Comparison of ENCODE assay signal across 11 mouse cellular contexts in the genomic region with DNA sequence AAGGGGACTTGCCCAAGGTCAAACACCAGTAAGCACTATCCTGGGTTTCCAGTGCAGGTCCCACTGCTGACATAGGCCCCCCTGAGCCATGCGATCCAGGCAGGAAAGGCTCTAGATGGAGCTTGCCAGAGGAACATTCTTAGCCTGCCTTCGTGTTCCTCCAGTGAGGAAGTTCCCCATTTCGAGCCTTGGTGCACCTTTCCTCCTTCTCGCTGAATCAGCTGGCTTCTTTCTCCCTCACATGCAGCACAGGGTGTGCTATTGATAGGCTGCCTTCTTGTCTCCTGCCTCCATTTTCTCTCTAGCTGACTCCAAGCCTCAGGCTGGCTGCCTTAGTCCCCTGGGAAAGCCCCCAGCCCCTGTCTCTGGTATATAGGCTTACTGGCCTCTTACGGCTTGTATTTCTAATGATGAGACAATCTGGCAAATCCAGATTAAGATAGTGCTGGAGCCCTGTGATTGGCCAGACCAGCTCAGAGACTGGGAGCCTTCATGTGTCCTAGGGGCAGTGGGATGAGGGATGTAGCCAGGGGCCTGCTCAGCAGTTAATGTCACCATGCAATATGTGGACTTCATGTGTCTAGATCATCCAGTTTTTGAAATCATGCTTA. TPM values are rescaled to one million over a fixed set of nuclear protein-coding genes. Genes with fewer than 3 reads are reported as not detected.
A peak's percentile ranks its signal among the peaks of the same experiment; 100 is the strongest.
DNase-seq lines count a peak whose midpoint lies in the region; ATAC-seq and TF ChIP-seq lines count a peak whose summit lies in the region.
"Had no signal": no experiment of that assay in that cellular context is flagged by ENCODE, and none has a peak within 500 bp of the region (broad histone marks: within the 10 kb centered on the region; RNA-seq: fewer than 3 reads in every experiment).

No protein-coding gene starts in this region.

- H3K9me3 ChIP-seq in forebrain, embryonic 12.5 days = no peaks in the 10 kb centered on the region
- H3K9me3 ChIP-seq in limb, embryonic 10.5 days (replicated peaks) = no peaks in the 10 kb centered on the region
- no peaks in the 10 kb centered on the region for H3K9me3 ChIP-seq in neural tube, embryonic 12.5 days
- no peaks in the 10 kb centered on the region for H3K9me3 ChIP-seq in liver, postnatal 0 days (ENCODE audit: low read length)
- H3K9me3 ChIP-seq: stomach, embryonic 15.5 days had no signal

- ATAC-seq in forebrain, embryonic 12.5 days (ENCODE audit: low FRiP score) = no peak
- ATAC-seq in neural tube, embryonic 12.5 days (ENCODE audit: low FRiP score, low read depth) = no peak
- ATAC-seq in liver, postnatal 0 days = no peak

- peak overlapping the region; percentile 96 for H3K4me3 ChIP-seq in layer of hippocampus, adult 2 months
- peak overlapping the region; percentile 70 for H3K4me3 ChIP-seq in forebrain, embryonic 12.5 days (replicated peaks)
- peak overlapping the region; percentile 24; the same call in 1 of the 2 replicates for H3K4me3 ChIP-seq in limb, embryonic 10.5 days
- H3K4me3 ChIP-seq in neural tube, embryonic 12.5 days = peak overlapping the region; percentile 66; the same call in 1 of the 2 replicates
- H3K4me3 ChIP-seq in liver, postnatal 0 days (ENCODE audit: low read depth, low read length) = no peak overlapping the region
- H3K4me3 ChIP-seq: gastrocnemius, adult 2 months; stomach, embryonic 15.5 days had no signal

- TF ChIP-seq CTCF in layer of hippocampus, adult 2 months (conservative IDR thresholded peaks at IDR 0.05) = no peak
- no peak for TF ChIP-seq CTCF in liver, postnatal 0 days (IDR thresholded peaks at IDR 0.05; ENCODE audit: low read depth)

- 73% methylated on average over 5 of the region's 5 CpGs for WGBS in forebrain, embryonic 12.5 days
- WGBS in limb, embryonic 10.5 days = 84% methylated on average over 5 of the region's 5 CpGs
- WGBS in neural tube, embryonic 12.5 days = 67% methylated on average over 5 of the region's 5 CpGs
- 44% methylated on average over 5 of the region's 5 CpGs for WGBS in liver, postnatal 0 days (ENCODE audit: insufficient replicate concordance)

- peak overlapping the region; percentile 83 for H3K4me2 ChIP-seq in forebrain, embryonic 12.5 days
- peak overlapping the region; percentile 80 for H3K4me2 ChIP-seq in neural tube, embryonic 12.5 days (replicated peaks)
- H3K4me2 ChIP-seq in liver, postnatal 0 days (ENCODE audit: low read depth, low read length) = no peak overlapping the region

- DNase-seq in layer of hippocampus, adult 2 months (ENCODE audit: low spot score in 2 of 2) = no peak
- no peak for DNase-seq in layer of hippocampus, postnatal 36 days
- DNase-seq in limb, embryonic 10.5 days (ENCODE audit: low spot score) = no peak
- no peak for DNase-seq in lung, postnatal 25 days (ENCODE audit: low spot score)
- DNase-seq in layer of hippocampus, postnatal 25 days (ENCODE audit: extremely low spot score in 1 of 2, low spot score in 1 of 2) = no peak
- DNase-seq in liver, postnatal 0 days = no peak
- DNase-seq: gastrocnemius, adult 2 months; lung, adult 18-20 months had no signal

- peaks cover 18% of the 10 kb centered on the region for H3K36me3 ChIP-seq in forebrain, embryonic 12.5 days (replicated peaks)
- peaks cover 20% of the 10 kb centered on the region for H3K36me3 ChIP-seq in limb, embryonic 10.5 days
- peaks cover 13% of the 10 kb centered on the region for H3K36me3 ChIP-seq in neural tube, embryonic 12.5 days
- H3K36me3 ChIP-seq in liver, postnatal 0 days (replicated peaks; ENCODE audit: insufficient read depth, low read length) = peaks cover 7% of the 10 kb centered on the region

- H3K27me3 ChIP-seq in forebrain, embryonic 12.5 days = no peaks in the 10 kb centered on the region
- peaks cover 10% of the 10 kb centered on the region; the same call in 1 of the 2 replicates for H3K27me3 ChIP-seq in limb, embryonic 10.5 days (ENCODE audit: low read depth, poor library complexity, severe bottlenecking)
- no peaks in the 10 kb centered on the region for H3K27me3 ChIP-seq in neural tube, embryonic 12.5 days (replicated peaks)
- peaks cover 37% of the 10 kb centered on the region for H3K27me3 ChIP-seq in liver, postnatal 0 days (ENCODE audit: insufficient read depth, low read length)
- H3K27me3 ChIP-seq: stomach, embryonic 15.5 days had no signal

- peak overlapping the region; percentile 99 for H3K27ac ChIP-seq in layer of hippocampus, adult 2 months
- H3K27ac ChIP-seq in forebrain, embryonic 12.5 days = peak overlapping the region; percentile 99
- peak overlapping the region; percentile 91; the same call in 1 of the 2 replicates for H3K27ac ChIP-seq in limb, embryonic 10.5 days
- H3K27ac ChIP-seq in neural tube, embryonic 12.5 days = 0 out of 2 replicates have a peak overlapping the region, but pooled peaks have one; percentile 92
- H3K27ac ChIP-seq in liver, postnatal 0 days (ENCODE audit: low read depth) = no peak overlapping the region
- H3K27ac ChIP-seq: stomach, embryonic 15.5 days had no signal

- no peak for TF ChIP-seq EP300 in liver, postnatal 0 days (IDR thresholded peaks at IDR 0.05; ENCODE audit: low read depth)

- peaks cover 78% of the 10 kb centered on the region for H3K4me1 ChIP-seq in forebrain, embryonic 12.5 days
- peaks cover 62% of the 10 kb centered on the region for H3K4me1 ChIP-seq in limb, embryonic 10.5 days
- H3K4me1 ChIP-seq in neural tube, embryonic 12.5 days = peaks cover 50% of the 10 kb centered on the region
- H3K4me1 ChIP-seq in liver, postnatal 0 days (ENCODE audit: insufficient read depth) = peaks cover 19% of the 10 kb centered on the region

- peak overlapping the region; percentile 95 for H3K9ac ChIP-seq in forebrain, embryonic 12.5 days
- H3K9ac ChIP-seq in neural tube, embryonic 12.5 days = peak overlapping the region; percentile 35; the same call in 1 of the 2 replicates
- H3K9ac ChIP-seq in liver, postnatal 0 days (replicated peaks) = no peak overlapping the region
- H3K9ac ChIP-seq: stomach, embryonic 15.5 days had no signal

RNA-seq across cellular contexts. Expression of a gene that starts 1.9 kb away (rescaled TPM):
- total RNA-seq in layer of hippocampus, adult 2 months (2021) = 10 to 100 TPM; 83.0 to 84.5 TPM
- 10 to 100 TPM; 86.1 to 86.6 TPM for total RNA-seq in layer of hippocampus, postnatal 36 days (2021)
- 1.7 and 2.7 TPM in 2 replicates for polyA plus RNA-seq in forebrain, embryonic 12.5 days (2016; fragmentation: Nextera tagmentation; extraction: Ambion mirVana)
- 0.34 and 0.35 TPM in 2 replicates for polyA plus RNA-seq in limb, embryonic 10.5 days (2016; fragmentation: Nextera tagmentation; extraction: Ambion mirVana)
- 1.8 TPM in 2 replicates for polyA plus RNA-seq in neural tube, embryonic 12.5 days (2016; fragmentation: Nextera tagmentation; extraction: Ambion mirVana)
- total RNA-seq in layer of hippocampus, postnatal 25 days (2021) = 10 to 100 TPM; 96.9 to 97.3 TPM
- polyA plus RNA-seq in liver, postnatal 0 days (2015; fragmentation: Nextera tagmentation; extraction: Ambion mirVana) = not detected in 2 replicates

RNA-seq across cellular contexts. Expression of a gene that starts 21.1 kb away (rescaled TPM):
- total RNA-seq in layer of hippocampus, adult 2 months (2021) = 10 to 100 TPM; 64.8 to 65.8 TPM
- 10 to 100 TPM; 67.7 to 71.1 TPM for total RNA-seq in layer of hippocampus, postnatal 36 days (2021)
- 54.2 and 58.1 TPM in 2 replicates for polyA plus RNA-seq in forebrain, embryonic 12.5 days (2016; fragmentation: Nextera tagmentation; extraction: Ambion mirVana)
- 63.6 and 71.1 TPM in 2 replicates for polyA plus RNA-seq in limb, embryonic 10.5 days (2016; fragmentation: Nextera tagmentation; extraction: Ambion mirVana)
- polyA plus RNA-seq in neural tube, embryonic 12.5 days (2016; fragmentation: Nextera tagmentation; extraction: Ambion mirVana) = 51.8 and 52.4 TPM in 2 replicates
- 10 to 100 TPM; 66.7 to 74.7 TPM for total RNA-seq in layer of hippocampus, postnatal 25 days (2021)
- 15.9 and 16.7 TPM in 2 replicates for polyA plus RNA-seq in liver, postnatal 0 days (2015; fragmentation: Nextera tagmentation; extraction: Ambion mirVana)

RNA-seq across cellular contexts. Expression of a gene that starts 22.0 kb away (rescaled TPM):
- total RNA-seq in layer of hippocampus, adult 2 months (2021) = 100 to 1,000 TPM; 396 to 403 TPM
- total RNA-seq in layer of hippocampus, postnatal 36 days (2021) = 100 to 1,000 TPM; 388 to 393 TPM
- polyA plus RNA-seq in forebrain, embryonic 12.5 days (2016; fragmentation: Nextera tagmentation; extraction: Ambion mirVana) = 591 and 654 TPM in 2 replicates
- polyA plus RNA-seq in limb, embryonic 10.5 days (2016; fragmentation: Nextera tagmentation; extraction: Ambion mirVana) = 346 and 417 TPM in 2 replicates
- 575 and 596 TPM in 2 replicates for polyA plus RNA-seq in neural tube, embryonic 12.5 days (2016; fragmentation: Nextera tagmentation; extraction: Ambion mirVana)
- total RNA-seq in layer of hippocampus, postnatal 25 days (2021) = 100 to 1,000 TPM; 356 to 398 TPM
- polyA plus RNA-seq in liver, postnatal 0 days (2015; fragmentation: Nextera tagmentation; extraction: Ambion mirVana) = 4.1 and 4.2 TPM in 2 replicates

RNA-seq across cellular contexts. Expression of a gene that starts 39.3 kb away (rescaled TPM):
- total RNA-seq in layer of hippocampus, adult 2 months (2021) = under 1 TPM; 0.44 to 0.93 TPM
- total RNA-seq in layer of hippocampus, postnatal 36 days (2021) = under 1 TPM; 0.32 to 0.71 TPM
- polyA plus RNA-seq in forebrain, embryonic 12.5 days (2016; fragmentation: Nextera tagmentation; extraction: Ambion mirVana) = not detected in 2 replicates
- polyA plus RNA-seq in limb, embryonic 10.5 days (2016; fragmentation: Nextera tagmentation; extraction: Ambion mirVana) = 0.14 TPM in 1 of 2 replicates, not detected in the other
- 0.17 TPM in 1 of 2 replicates, not detected in the other for polyA plus RNA-seq in neural tube, embryonic 12.5 days (2016; fragmentation: Nextera tagmentation; extraction: Ambion mirVana)
- under 1 TPM; 0.35 to 0.47 TPM for total RNA-seq in layer of hippocampus, postnatal 25 days (2021)
- 403 and 418 TPM in 2 replicates for polyA plus RNA-seq in liver, postnatal 0 days (2015; fragmentation: Nextera tagmentation; extraction: Ambion mirVana)
- total RNA-seq: gastrocnemius, adult 2 months had no signal

RNA-seq across cellular contexts. Expression of a gene that starts 47.5 kb away (rescaled TPM):
- total RNA-seq in layer of hippocampus, adult 2 months (2021) = 10 to 100 TPM; 97.4 to 99.9 TPM
- 10 to 100 TPM; 89.6 to 94.1 TPM for total RNA-seq in layer of hippocampus, postnatal 36 days (2021)
- 139 and 147 TPM in 2 replicates for polyA plus RNA-seq in forebrain, embryonic 12.5 days (2016; fragmentation: Nextera tagmentation; extraction: Ambion mirVana)
- polyA plus RNA-seq in limb, embryonic 10.5 days (2016; fragmentation: Nextera tagmentation; extraction: Ambion mirVana) = 202 and 206 TPM in 2 replicates
- polyA plus RNA-seq in neural tube, embryonic 12.5 days (2016; fragmentation: Nextera tagmentation; extraction: Ambion mirVana) = 158 and 166 TPM in 2 replicates
- 10 to 100 TPM; 86.6 to 97.7 TPM for total RNA-seq in layer of hippocampus, postnatal 25 days (2021)
- 15.9 and 17.0 TPM in 2 replicates for polyA plus RNA-seq in liver, postnatal 0 days (2015; fragmentation: Nextera tagmentation; extraction: Ambion mirVana)

Comparison
In these comparisons a context has a peak if more than half of its experiments do, and no peak if none do; other contexts are left out.
1. RNA of a gene that starts 22.0 kb away (polyA plus RNA-seq): 575 to 596 TPM in neural tube, embryonic 12.5 days, 591 to 654 TPM in forebrain, embryonic 12.5 days and 346 to 417 TPM in limb, embryonic 10.5 days; 4.1 to 4.2 TPM in liver, postnatal 0 days; every median in the first group is over 10 times any median in the second.